Mouse (Mus musculus) layer of hippocampus, postnatal 36 days (tissue): ENCODE measurements around the gene Stx17. TPM values are rescaled to one million over a fixed set of nuclear protein-coding genes. Genes with fewer than 3 reads are reported as not detected.

Source experiments
- DNase-seq, 2 experiments: peaks; one replicate each; pipeline ENCODE4 v3.0.0; 2022
- total RNA-seq, 2 experiments: library from RNA; stranded (reverse); gene quantifications; 2 replicates each; pipeline ENCODE4 v1.2.3; 2021

The Stx17 gene
- total RNA-seq, result 10 to 100 TPM; 17.5 to 20.6 TPM

- DNase-seq, result peak; percentile 81 to 84
Observed at GRCm38 (mm10) chr4:48124773-48125469, at the start of gene Stx17. Stx17 (plus strand) TSS chr4:48124915.

- DNase-seq, result peak in 1 of 2 experiments; percentile 18
Observed at GRCm38 (mm10) chr4:48076693-48077471, 47.8 kb upstream of the Stx17 start.

- no peak for DNase-seq
Observed at GRCm38 (mm10) chr4:48078213-48078612, 46.5 kb upstream of the Stx17 start.

GRCm38 (mm10) chr4:48079285-48080039 is 45.3 kb upstream of the Stx17 start:
- no peak for DNase-seq

- no peak for DNase-seq
Observed at GRCm38 (mm10) chr4:48083452-48083851, 41.3 kb upstream of the Stx17 start.

GRCm38 (mm10) chr4:48086609-48087008 is 38.1 kb upstream of the Stx17 start:
- no peak for DNase-seq

- no peak for DNase-seq
Observed at GRCm38 (mm10) chr4:48087497-48087896, 37.2 kb upstream of the Stx17 start.

- no peak for DNase-seq
Observed at GRCm38 (mm10) chr4:48093221-48093620, 31.5 kb upstream of the Stx17 start.

GRCm38 (mm10) chr4:48100217-48100616 is 24.5 kb upstream of the Stx17 start:
- DNase-seq, result no peak

- DNase-seq, result no peak
Observed at GRCm38 (mm10) chr4:48101981-48102380, 22.7 kb upstream of the Stx17 start.

- DNase-seq, result no peak
Observed at GRCm38 (mm10) chr4:48105387-48105786, 19.3 kb upstream of the Stx17 start.

GRCm38 (mm10) chr4:48107086-48107485 is 17.6 kb upstream of the Stx17 start:
- no peak for DNase-seq

- no peak for DNase-seq
Observed at GRCm38 (mm10) chr4:48108591-48108990, 16.1 kb upstream of the Stx17 start.

- no peak for DNase-seq
Observed at GRCm38 (mm10) chr4:48110331-48110730, 14.4 kb upstream of the Stx17 start.

GRCm38 (mm10) chr4:48116191-48116590 is 8.5 kb upstream of the Stx17 start:
- DNase-seq, result no peak

- DNase-seq, result no peak
Observed at GRCm38 (mm10) chr4:48124416-48124772, 321 bp upstream of the Stx17 start.

- DNase-seq, result no peak
Observed at GRCm38 (mm10) chr4:48130314-48130713, 5.6 kb downstream of the Stx17 start.

- DNase-seq, result no peak
Observed at GRCm38 (mm10) chr4:48131606-48132005, 6.9 kb downstream of the Stx17 start.

- no peak for DNase-seq
Observed at GRCm38 (mm10) chr4:48132721-48133120, 8.0 kb downstream of the Stx17 start.

- DNase-seq, result no peak
Observed at GRCm38 (mm10) chr4:48149492-48149891, 24.8 kb downstream of the Stx17 start.

GRCm38 (mm10) chr4:48153229-48153628 is 28.5 kb downstream of the Stx17 start:
- DNase-seq, result peak; percentile 13 to 16

GRCm38 (mm10) chr4:48155864-48156263 is 31.1 kb downstream of the Stx17 start:
- no peak for DNase-seq

GRCm38 (mm10) chr4:48160386-48160785 is 35.7 kb downstream of the Stx17 start:
- no peak for DNase-seq
